Mouse (Mus musculus) adrenal gland, postnatal 36 days (tissue): ENCODE data around the gene Tnrc6b. TPM values are rescaled to one million over a fixed set of nuclear protein-coding genes. Genes with fewer than 3 reads are reported as not detected.
A peak's percentile ranks its signal among the peaks of the same experiment; 100 is the strongest.

Experiments used
- DNase-seq, 2 experiments: peaks; one replicate each; pipeline ENCODE4 v3.0.0; 2021; ENCODE audit warnings: mixed read lengths in 1 of 2
- long read RNA-seq, 2 experiments: library from polyadenylated mRNA; stranded (forward); transcript quantifications; one replicate each; pipeline ENCODE4 v2.0.0; 2021; ENCODE audit warnings: borderline sequencing depth in 2 of 2
- total RNA-seq, 2 experiments: library from RNA; stranded (reverse); gene quantifications; 2 replicates each; pipeline ENCODE4 v1.2.3; 2021

The Tnrc6b gene
- total RNA-seq: 10 to 100 TPM; 46.5 to 56.9 TPM
- long read RNA-seq, experiment 1, partial matches to known transcripts: 10 of 18 reads
- long read RNA-seq, experiment 1, other reads (novel, unspliced or antisense): 8 of 18 reads
- long read RNA-seq, experiment 2, partial matches to known transcripts: 1 of 5 reads
- long read RNA-seq, experiment 2, other reads (novel, unspliced or antisense): 4 of 5 reads

DNA sequence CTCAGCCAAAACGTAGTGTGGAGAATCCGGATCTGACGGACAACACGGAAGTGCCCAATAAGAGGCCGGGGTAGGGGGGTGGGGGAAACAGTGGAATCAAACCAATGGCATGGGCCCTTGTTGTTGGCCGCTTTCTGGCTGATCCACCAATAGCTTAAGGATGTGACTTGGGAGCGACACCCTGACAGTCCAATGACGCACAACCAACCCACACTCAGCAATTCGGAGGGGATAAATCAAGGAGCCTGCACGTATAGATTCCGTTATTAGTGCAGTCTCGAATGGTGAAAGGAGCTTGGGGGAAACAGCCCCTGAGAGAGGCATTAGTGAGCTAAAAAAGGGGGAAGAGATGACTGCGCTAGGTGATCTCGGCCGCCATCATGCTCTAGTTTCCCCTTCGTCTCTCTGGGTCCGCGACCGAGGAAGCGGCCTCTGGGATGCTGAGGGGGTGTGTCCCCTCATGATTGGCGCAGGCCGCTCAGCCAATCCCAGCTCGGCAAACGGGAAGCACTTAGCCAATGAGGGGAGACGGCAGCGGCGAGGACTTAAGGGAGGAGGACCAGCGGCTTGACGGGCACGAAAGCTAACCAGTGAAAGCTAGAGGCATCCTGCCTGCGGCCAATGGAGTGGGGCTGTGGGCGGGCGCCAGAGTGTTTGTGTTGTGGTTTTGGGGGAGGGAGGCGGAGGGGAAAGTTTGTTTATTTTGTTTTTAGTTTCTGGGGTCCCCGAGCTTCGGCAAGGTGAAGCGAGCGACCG is at the start of gene Tnrc6b:
Tnrc6b (plus strand) TSS at position 706 of the 756 bp plus-strand sequence.
- DNase-seq: peak; percentile 98 to 99

DNA sequence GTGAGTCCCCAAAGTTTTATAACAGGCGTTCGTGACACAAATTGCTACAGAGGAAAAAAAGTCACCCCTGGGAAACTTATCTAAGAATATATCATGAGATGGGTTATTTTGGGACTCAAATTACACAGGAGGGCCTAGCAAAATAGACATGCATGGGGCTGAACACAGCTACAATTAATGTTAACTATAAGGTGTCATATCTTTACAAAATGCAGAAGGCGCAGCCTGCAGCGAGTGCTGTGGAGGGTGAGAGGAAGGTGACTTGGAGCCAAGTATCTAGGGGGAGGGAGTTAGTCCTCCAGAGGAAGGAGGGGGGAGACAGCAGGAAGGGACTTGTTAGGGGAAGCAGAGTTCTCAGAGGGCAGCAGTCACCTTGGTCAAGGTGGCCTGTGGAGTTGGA is 46.7 kb upstream of the Tnrc6b start:
- DNase-seq: no peak

- DNase-seq: peak; percentile 27 to 41
Observed at GRCm38 (mm10) chr15:80671295-80672252, 39.5 kb upstream of the Tnrc6b start, which contains the start of gene Fam83f. Fam83f (plus strand) TSS chr15:80671847.

DNA sequence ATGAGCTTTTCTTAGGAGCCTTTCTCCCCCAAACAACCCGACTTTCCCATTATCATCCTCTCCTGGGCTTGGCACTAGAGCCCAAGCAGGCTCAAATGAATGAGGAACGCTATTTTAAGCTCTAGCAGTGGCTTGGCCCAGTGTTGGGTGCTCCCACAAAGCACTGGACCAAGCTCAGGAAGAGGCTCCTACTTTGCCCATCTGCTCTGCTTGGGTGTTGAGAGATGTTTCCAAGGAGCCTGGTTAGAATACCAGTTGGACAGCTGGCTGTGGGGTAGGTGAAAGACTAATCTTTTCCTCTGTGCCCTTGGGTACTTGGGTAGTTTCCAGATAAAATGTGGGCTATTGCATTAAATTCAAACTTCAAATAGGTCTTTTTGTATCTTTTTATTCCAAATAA is 38.3 kb upstream of the Tnrc6b start:
- no peak for DNase-seq

GRCm38 (mm10) chr15:80673337-80674095 is 37.6 kb upstream of the Tnrc6b start:
- no peak for DNase-seq

DNA sequence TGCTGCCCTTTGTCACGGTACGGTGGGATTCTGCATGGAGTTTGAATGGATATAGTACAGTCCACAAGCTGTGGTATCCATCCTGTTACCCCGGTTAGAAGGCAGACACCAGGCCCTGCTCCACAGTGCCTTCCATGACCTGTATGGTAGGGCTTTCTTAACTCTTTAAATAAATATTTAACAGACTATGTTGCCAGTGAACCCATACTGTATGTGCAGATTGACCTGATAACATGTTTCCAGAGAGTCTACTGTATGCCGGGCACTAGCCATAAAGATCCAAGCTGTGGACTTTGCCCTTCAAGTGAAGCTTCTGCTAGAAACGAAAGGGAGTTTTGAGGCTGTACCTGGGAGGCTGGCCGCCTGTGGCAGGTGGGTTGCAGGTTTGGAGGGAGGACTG is 36.4 kb upstream of the Tnrc6b start:
- no peak for DNase-seq

- no peak for DNase-seq
Observed at GRCm38 (mm10) chr15:80679515-80680215, 31.4 kb upstream of the Tnrc6b start.

DNA sequence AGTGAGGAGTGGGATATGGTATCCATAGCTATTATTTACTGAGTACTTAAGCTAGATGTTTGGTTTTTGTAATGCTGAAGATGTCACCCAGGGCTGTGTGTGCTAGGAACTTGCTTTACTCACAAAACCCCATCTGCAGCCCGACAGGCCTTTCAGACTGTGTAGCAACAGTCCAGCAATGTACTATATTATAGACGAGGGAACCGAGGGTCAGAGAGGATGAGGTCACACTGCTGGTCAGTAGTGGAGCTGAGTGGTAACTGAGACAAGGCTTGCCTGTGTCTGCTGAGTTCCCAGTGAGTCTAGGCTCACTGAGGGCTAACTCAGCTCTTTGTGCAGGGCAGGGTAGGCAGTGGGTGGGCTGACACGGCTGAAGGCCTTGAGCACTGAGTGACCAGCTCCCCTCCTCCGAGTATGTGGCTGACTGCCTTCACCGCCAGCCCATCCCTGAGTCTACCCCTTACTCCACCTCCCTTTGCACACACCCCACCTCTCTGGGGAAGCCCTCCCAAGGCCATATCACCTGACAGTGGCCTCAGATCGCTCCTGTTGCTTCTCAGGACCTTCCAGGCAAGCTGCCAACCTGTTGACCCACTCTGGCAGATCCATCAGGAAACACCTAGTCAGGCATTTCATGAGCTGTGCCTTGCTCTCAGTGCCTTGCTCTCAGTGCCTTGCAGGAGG is 30.6 kb upstream of the Tnrc6b start:
- no peak for DNase-seq

DNA sequence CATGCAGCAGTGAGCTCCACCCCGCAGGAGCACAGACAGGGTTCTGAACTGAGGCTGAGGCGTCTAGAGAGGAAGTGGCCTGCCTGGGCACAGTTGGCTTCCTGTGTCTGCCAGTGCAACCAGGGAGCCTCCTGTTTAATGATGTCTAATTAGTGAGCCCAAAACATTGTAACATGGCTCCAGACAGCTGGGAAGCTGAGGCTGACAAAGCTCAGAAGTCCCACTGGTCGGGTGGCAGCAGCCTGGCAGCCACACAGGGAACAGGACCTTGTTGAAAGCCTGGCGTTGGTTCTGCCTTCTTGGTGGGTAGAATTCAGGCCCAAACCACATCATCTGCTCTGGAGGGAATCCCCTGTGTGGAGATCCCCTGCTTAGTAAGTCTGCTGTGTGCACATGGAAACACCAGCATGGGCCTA is 29.6 kb upstream of the Tnrc6b start:
- DNase-seq: no peak

DNA sequence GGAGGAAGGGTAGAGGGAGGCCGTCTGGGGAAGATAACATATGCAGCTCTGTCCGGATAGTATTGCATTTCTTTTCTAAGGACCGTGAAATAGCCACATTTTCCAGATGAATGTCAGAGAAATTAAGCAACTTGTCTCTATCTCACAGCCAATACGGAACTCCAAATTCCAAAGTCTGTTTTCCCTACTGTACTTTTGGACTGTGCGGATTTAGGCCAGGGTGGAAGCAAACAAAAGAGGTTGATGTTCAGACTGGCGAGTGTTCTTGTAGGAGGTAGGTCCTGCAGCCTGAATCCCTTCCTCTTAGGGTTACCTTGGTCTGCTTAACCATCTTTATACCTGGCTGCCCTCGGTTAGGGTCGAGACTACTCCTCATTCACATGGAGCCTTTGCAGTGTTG is 28.8 kb upstream of the Tnrc6b start:
- no peak for DNase-seq

- no peak for DNase-seq
Observed at GRCm38 (mm10) chr15:80683151-80683550, 28.0 kb upstream of the Tnrc6b start.

- no peak for DNase-seq
Observed at GRCm38 (mm10) chr15:80683990-80684389, 27.1 kb upstream of the Tnrc6b start.

GRCm38 (mm10) chr15:80684786-80685602 is 26.1 kb upstream of the Tnrc6b start:
- DNase-seq: no peak

DNA sequence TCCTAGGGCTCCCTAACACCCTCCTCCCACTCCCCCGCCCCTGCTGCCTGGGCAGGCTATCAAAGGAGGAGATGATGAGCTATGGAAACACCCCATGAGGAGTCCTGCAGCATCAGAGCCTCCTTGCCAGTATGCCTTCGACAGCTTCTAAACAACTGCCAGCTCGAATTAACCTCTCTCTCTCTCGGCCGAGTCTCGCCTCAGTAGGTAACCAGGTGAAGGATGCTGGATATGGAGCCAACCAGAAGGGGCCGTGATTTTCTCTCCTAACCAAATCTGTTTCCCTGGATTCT is 25.6 kb upstream of the Tnrc6b start:
- DNase-seq: no peak

- no peak for DNase-seq
Observed at GRCm38 (mm10) chr15:80688536-80688935, 22.6 kb upstream of the Tnrc6b start.

- no peak for DNase-seq
Observed at GRCm38 (mm10) chr15:80693492-80693891, 17.6 kb upstream of the Tnrc6b start.

DNA sequence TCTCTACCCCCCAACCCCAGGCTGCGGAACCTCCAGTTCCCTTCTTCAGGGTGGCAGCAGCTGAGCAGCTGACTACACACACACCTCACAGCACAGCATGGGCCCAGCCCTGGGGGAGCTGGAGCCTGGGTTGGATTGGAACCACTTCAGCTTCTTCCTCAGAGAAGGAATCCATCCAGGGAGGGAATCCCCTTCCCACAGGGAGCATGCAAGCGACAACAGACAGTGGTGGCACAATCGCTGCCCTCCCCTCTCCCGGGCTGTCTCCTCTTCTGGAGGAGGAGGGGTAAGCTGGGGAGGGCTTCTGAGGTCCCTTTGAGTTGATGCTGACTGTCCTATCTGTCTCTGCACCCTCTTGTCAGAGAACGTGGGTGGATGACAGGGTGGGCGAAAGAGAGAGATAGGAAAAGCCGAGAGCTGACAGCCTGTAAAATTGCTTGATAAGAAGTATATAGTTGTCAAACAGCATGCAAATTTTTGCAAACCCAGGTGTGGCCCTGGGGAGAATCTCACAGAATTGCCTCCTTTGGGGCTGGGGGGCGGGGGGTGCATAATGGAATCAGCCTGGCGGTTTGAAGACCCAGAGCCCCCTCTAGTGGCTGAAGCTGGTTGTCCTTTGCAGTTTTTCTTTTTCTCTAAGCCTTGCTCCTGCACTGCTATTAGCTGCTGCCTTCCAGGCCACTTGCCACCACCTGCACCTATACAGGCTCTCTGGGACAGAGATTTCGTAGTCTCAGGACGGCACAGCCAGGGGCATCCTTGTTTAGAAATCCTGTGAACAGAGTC is 16.8 kb upstream of the Tnrc6b start:
- DNase-seq: peak; percentile 55 to 74

DNA sequence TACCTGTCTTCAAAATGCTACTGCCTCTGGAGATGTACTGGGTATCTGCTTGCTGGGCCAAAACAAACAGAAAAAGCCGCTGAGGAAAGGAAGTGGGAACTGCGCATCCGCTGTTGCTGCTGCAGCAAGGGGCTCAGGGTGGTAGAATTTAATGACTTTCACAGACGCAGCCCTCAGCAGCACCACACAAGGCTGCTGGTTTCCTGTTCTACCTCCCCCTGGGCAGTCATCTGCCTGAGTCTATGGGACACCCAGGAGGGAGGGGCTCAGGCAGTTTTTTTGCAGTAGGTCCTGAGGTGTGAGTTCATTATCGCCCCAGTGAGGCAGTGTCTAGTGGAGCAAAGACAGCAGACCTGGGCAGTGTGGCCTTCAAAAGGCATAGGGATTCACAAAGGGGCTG is 13.5 kb upstream of the Tnrc6b start:
- DNase-seq: no peak
